Mouse (Mus musculus) activated CD4-positive, CD25-positive, alpha-beta regulatory T cell, adult 4 months (primary cell): ENCODE measurements around the gene Gm21775. TPM values are rescaled to one million over a fixed set of nuclear protein-coding genes. Genes with fewer than 3 reads are reported as not detected.
"Not testable (repeated sequence)": the region's sequence is repeated elsewhere in the genome, so short reads cannot be mapped to it uniquely, and the experiment has no call there.

Experiments used
- ATAC-seq: one replicate; pipeline ENCODE4 v1.8.0; 2017
- polyA plus RNA-seq, 2 experiments: library from polyadenylated mRNA; unstranded; fragments of 100-300 nt; shearing (Covaris generic); gene quantifications; one replicate each; pipeline ENCODE4 v1.2.1; 2017

Gene Gm21775
- not detected for polyA plus RNA-seq

- not testable (repeated sequence) for ATAC-seq
Measured at GRCm38 (mm10) chrY:10553153-10553552, at the start of gene Gm21775. Gene Gm21775, plus strand, starts transcription at chrY:10553453.

DNA sequence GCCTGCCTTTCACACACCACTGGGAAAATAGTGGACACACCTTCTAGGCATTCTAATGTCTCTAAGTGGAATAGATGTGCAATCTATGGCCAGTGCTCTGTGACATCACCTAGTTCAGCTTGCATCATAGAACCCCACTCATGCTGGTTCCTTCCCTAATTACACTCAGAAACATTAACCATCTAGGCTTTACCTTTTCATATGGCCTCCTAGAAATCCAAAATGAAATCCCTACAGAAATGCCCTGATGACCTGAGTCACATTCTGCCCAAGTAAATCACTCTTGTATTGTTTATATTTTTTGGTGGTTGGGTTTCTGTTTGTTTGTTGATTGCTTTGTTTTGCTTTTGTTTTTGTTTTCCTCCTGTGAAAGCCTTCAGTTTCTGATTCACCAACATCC, 17.3 kb upstream of the Gm21775 start, which contains the start of gene Gm20737:
TSS of gene Gm20737 (minus strand) at position 101 of the 400 bp plus-strand sequence.
- not testable (repeated sequence) for ATAC-seq

Other genes starting within 250 kb of the Gm21775 start
- not detected for gene Gm20834, start 228.9 kb upstream of the Gm21775 start, polyA plus RNA-seq
- gene Gm28510, start 140.7 kb upstream of the Gm21775 start, polyA plus RNA-seq = not detected
- gene Gm20737, start 17.4 kb upstream of the Gm21775 start, polyA plus RNA-seq = not detected
- not detected for gene Gm21900, start 62.9 kb downstream of the Gm21775 start, polyA plus RNA-seq
- gene Gm20777, start 199.0 kb downstream of the Gm21775 start, polyA plus RNA-seq = not detected